Mouse (Mus musculus): ENCODE results near the gene Fmnl2. TPM values are rescaled to one million over a fixed set of nuclear protein-coding genes. Genes with fewer than 3 reads are reported as not detected.

Gene Fmnl2
- polyA plus RNA-seq, 1 experiment, result not detected

- no peak for TF ChIP-seq GATA1 (IDR thresholded peaks at IDR 0.05; ENCODE audit: low read length)
Measured at GRCm38 (mm10) chr2:52885071-52885470, 27.4 kb downstream of the Fmnl2 start.

GRCm38 (mm10) chr2:52887281-52887680 is 29.6 kb downstream of the Fmnl2 start:
- no peak for TF ChIP-seq GATA1 (IDR thresholded peaks at IDR 0.05; ENCODE audit: low read length)

- no peak for TF ChIP-seq GATA1 (IDR thresholded peaks at IDR 0.05; ENCODE audit: low read length)
Measured at GRCm38 (mm10) chr2:52891115-52891514, 33.5 kb downstream of the Fmnl2 start.

GRCm38 (mm10) chr2:52891744-52892143 is 34.1 kb downstream of the Fmnl2 start:
- TF ChIP-seq GATA1 (IDR thresholded peaks at IDR 0.05; ENCODE audit: low read length), result no peak

- no peak for TF ChIP-seq GATA1 (IDR thresholded peaks at IDR 0.05; ENCODE audit: low read length)
Measured at GRCm38 (mm10) chr2:52894983-52895621, 37.4 kb downstream of the Fmnl2 start.

- no peak for TF ChIP-seq GATA1 (IDR thresholded peaks at IDR 0.05; ENCODE audit: low read length)
Measured at GRCm38 (mm10) chr2:52896995-52897394, 39.3 kb downstream of the Fmnl2 start.

- TF ChIP-seq GATA1 (IDR thresholded peaks at IDR 0.05; ENCODE audit: low read length), result no peak
Measured at GRCm38 (mm10) chr2:52900780-52901179, 43.1 kb downstream of the Fmnl2 start.

GRCm38 (mm10) chr2:52901300-52902013 is 43.8 kb downstream of the Fmnl2 start:
- TF ChIP-seq GATA1 (IDR thresholded peaks at IDR 0.05; ENCODE audit: low read length), result no peak

GRCm38 (mm10) chr2:52902456-52902855 is 44.8 kb downstream of the Fmnl2 start:
- no peak for TF ChIP-seq GATA1 (IDR thresholded peaks at IDR 0.05; ENCODE audit: low read length)

GRCm38 (mm10) chr2:52903228-52903963 is 45.7 kb downstream of the Fmnl2 start:
- no peak for TF ChIP-seq GATA1 (IDR thresholded peaks at IDR 0.05; ENCODE audit: low read length)

- TF ChIP-seq GATA1 (IDR thresholded peaks at IDR 0.05; ENCODE audit: low read length), result no peak
Measured at GRCm38 (mm10) chr2:52904526-52904925, 46.9 kb downstream of the Fmnl2 start.

GRCm38 (mm10) chr2:52913311-52913710 is 55.7 kb downstream of the Fmnl2 start:
- TF ChIP-seq GATA1 (IDR thresholded peaks at IDR 0.05; ENCODE audit: low read length), result no peak

- TF ChIP-seq GATA1 (IDR thresholded peaks at IDR 0.05; ENCODE audit: low read length), result no peak
Measured at GRCm38 (mm10) chr2:52913746-52914145, 56.1 kb downstream of the Fmnl2 start.

- no peak for TF ChIP-seq GATA1 (IDR thresholded peaks at IDR 0.05; ENCODE audit: low read length)
Measured at GRCm38 (mm10) chr2:52915536-52915935, 57.9 kb downstream of the Fmnl2 start.

- TF ChIP-seq GATA1 (IDR thresholded peaks at IDR 0.05; ENCODE audit: low read length), result no peak
Measured at GRCm38 (mm10) chr2:52918094-52918493, 60.4 kb downstream of the Fmnl2 start.

GRCm38 (mm10) chr2:52920701-52921435 is 63.2 kb downstream of the Fmnl2 start:
- TF ChIP-seq GATA1 (IDR thresholded peaks at IDR 0.05; ENCODE audit: low read length), result no peak
